Mouse (Mus musculus) CD8-positive naive resting alpha-beta T cell, adult 2 months (primary cell): ENCODE measurements around the gene Sept1.
"Not testable (repeated sequence)": the region's sequence is repeated elsewhere in the genome, so short reads cannot be mapped to it uniquely, and the experiment has no call there.

ENCODE experiments used
- DNase-seq, 2 experiments: peaks; one replicate each; pipeline ENCODE4 v3.0.0; 2022; ENCODE audit warnings: low read depth in 2 of 2, low spot score in 2 of 2

Sept1 gene

DNA sequence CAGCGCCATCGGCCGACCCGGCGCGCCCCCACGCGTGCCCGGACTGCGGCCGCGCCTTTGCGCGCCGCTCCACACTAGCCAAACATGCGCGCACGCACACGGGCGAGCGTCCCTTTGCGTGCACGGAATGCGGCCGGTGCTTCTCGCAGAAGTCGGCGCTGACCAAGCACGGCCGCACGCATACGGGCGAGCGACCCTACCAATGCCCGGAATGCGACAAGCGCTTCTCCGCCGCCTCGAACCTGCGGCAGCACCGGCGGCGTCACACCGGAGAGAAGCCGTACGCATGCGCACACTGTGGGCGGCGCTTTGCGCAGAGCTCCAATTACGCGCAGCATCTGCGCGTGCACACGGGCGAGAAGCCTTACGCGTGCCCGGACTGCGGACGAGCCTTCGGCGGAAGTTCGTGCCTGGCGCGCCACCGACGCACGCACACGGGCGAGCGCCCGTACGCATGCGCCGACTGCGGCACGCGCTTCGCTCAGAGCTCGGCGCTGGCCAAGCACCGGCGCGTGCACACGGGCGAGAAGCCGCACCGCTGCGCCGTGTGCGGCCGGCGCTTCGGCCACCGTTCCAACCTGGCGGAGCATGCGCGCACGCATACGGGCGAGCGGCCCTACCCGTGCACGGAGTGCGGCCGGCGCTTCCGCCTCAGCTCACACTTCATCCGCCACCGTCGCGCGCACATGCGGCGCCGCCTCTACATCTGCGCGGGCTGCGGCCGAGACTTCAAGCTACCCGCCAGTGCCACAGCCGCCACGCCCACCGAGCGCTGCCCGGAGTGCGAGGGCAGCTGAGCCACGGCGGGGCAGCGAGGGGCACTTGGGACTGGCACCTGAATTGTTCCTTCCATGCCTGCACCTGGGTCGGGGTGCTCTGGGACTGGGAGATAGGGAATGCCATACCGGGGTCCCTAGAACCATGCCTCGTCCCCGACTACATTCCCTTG lies 21.2 kb upstream of the Sept1 start:
- peak; percentile 88 to 92 for DNase-seq

DNA sequence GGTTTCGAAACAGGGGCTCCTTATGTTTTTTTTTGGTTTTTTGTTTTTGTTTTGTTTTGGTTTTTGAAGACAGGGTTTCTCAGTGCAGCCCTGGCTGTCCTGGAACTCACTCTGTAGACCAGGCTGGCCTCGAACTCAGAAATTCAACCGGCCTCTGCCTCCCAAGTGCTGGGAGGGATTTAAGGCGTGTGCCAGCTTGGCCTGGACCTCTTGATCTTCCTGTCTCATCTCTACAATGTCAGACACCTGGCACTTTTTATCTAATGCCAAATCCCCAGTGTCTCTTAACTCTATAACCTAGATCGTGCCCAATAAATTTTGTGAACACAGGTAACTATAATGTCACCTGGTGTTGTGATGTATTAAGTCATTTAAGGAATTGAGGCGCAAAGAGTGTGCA lies 20.4 kb upstream of the Sept1 start:
- DNase-seq = no peak

DNA sequence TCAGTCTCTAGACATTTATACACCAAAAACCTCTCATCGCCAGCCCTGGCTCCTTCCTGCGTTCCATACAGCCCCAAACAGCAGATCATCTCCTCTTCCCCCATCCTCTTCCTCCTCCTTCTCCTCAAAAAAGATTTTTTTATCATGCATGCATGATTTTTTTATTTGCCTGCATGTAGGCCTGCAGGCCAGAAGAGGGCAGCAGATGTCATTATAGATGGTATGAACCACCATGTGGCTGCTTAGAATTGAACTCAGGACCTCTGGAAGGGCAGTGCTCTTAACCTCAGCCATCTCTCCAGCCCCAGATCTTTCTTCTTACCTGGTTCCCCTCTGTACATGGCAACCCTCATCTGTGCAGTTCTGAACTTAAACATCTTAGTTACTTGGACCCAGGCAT lies 19.5 kb upstream of the Sept1 start:
- DNase-seq = peak in 1 of 2 experiments; percentile 36

DNA sequence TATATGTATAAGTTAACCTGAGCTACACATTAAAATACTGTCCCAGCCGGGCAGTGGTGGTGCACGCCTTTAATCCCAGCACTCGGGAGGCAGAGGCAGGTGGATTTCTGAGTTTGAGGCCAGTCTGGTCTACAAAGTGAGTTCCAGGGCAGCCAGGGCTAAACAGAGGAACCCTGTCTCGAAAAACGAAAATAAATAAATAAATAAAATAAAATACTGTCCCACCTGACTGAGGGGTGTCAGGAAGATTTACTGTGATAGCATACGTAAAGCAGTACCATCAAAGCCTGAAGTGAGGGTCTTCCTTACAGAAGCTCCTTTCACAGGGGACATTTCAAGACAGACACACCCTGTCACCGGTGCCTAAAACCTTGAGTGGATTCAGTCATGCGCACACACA lies 17.6 kb upstream of the Sept1 start:
- not testable (repeated sequence) for DNase-seq

DNA sequence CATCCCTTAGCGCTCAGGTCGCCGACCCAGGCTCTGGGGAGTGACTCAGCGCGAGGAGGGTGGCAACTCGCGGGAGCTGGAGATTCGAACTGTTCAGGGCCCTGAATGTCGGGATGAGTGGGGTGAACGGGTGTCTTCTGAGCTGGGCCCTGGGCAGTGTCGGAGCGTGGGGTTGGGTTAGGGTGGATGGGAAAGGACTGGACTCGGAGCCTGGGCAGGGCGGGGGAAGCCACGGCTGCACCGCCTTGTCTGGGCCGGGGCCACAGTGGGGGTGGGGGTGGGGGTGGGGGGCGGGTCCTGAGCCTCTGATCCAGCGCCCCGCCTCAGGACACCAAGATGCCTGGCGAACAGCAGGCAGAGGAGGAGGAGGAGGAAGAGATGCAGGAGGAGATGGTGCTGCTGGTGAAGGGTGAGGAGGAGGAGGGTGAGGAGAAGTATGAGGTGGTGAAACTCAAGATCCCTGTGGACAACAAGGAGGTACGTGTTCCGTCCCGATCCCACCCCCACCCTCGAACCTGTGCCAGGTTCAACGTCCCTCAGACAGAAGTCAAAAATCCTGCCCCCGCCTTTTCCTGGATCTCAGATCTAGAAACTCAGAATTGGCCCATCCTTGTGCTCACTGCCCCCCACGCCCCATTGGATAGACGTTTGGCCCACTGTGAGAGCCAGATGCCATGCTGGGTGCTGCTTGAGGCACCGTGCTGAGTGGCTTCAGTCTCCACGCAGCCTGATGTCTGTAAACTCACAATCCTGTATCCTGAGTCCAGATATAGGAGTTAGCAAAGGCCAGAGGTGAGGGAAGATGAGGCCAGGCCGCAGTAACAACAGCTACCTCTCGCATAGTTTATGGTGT lies 12.0 kb upstream of the Sept1 start:
- no peak for DNase-seq

DNA sequence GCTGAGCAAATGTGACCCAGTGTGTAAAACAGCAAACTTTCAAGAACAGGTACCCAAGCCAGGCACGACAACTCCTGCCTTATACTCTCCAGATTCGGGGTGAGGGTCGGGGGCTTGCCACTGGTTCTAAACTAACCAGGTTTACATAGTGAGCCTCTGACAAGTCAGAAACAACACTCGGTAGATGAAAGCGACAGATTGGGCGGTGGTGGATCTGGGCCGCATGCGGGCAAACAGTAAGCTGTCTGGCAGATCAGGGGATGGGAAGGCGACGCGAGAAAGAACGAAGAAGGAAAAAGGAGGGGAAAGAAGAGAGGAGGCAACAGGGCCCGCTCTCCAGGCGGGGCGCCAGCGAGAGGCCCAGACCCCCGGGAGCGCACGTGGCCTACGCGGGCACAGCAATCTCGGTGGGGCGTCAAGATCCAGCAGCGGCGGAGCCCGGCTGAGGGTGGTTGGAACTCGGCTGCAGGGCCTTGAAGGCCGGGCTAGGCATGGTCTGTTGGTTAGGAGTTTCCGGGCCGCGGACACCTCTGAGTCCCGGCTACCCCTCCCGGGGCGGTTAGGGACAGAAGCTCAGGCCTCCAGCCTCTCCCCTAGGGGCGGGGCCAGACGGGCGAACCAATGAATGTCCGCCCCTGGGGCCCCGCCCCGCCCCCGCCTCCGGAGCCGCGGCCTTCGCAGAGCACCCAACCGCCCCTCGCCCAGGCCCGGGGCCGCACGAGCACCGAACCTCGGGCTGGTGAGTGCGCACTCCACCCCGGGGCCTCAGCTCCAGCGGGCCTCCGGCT lies 11.1 kb upstream of the Sept1 start, which contains the start of gene Zfp771:
Gene Zfp771, plus strand, starts transcription at position 405 of the 788 bp plus-strand sequence.
- peak; percentile 69 to 85 for DNase-seq

DNA sequence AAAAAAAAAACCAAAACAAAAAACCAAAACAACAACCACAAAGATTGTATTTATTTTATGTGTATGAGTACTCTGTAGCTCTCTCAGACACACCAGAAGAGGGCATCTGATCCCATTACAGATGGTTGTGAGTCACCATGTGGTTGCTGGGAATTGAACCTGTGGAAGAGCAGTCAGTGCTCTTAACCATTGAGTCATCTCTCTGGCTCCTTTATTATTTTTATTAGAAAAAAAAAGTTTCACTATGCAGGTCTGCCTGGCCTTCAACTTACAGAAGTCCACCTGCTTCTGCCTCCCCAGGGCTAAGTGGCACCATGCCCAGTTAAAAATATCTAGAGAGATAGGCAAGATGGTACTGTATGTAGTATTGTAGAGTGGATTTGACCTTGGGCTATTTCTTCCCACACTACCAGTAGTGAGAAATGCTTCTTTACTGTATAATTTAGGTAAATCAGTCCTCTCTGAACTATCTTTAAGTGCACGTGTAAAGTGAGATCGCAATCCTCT lies 10.5 kb upstream of the Sept1 start:
- DNase-seq = no peak

DNA sequence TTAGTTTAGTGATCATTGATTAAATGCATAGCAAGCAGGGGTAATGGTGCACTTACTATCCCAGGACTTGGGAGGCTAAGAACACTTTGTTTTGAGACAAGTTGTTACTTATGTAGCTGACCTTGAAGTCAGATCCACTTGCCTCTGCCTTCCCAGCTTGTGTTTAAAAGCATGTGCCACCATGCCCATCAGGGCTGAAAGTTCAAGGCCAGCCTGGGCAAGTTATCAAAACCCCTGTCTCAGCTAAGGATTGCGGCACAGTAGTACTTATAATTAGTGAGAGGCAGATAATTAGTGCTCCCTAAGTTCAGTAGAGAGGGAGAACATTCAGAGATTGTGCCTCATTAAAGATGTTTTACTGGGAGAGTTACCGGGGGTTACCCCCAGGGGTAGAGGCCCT lies 1.8 kb upstream of the Sept1 start:
- DNase-seq = no peak

DNA sequence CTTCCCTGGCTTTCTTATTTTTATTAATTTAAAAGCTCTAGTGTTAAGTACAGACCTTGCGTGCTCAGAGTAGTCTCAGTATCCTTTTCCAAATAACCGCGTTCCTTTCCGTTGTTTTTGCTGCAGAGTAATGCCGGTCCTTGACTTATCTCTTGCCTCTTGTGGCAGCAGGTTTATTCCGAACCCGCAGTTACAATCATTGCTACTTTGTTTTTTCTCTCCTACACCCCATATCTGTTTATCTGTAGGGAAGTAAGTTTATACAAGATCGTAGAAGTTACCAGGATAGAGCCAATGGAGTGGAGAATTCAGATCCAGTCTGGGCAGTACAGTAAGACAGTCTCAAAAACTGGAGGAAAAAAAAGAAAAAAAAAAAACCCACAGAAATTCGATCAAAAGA lies 835 bp upstream of the Sept1 start:
- DNase-seq = no peak

DNA sequence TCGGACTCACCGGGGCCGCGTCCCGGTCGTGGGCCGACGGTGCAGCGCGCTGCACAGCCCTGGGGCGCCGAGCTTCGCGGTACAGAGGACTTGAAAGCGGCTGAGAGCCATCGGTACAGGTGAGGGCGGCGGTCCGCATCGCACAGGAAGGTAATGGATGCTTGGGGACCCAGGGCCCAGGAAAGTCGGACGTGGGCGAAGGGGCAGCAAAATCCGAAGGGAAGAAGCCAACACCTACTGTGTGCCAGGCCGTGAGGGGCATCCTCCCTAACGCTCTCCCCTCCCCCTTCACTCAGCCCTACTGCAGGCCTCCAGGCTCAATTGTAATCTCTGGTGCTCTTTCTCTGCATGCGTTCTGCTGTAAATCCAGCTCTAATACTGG lies 429 bp upstream of the Sept1 start:
- DNase-seq = no peak

DNA sequence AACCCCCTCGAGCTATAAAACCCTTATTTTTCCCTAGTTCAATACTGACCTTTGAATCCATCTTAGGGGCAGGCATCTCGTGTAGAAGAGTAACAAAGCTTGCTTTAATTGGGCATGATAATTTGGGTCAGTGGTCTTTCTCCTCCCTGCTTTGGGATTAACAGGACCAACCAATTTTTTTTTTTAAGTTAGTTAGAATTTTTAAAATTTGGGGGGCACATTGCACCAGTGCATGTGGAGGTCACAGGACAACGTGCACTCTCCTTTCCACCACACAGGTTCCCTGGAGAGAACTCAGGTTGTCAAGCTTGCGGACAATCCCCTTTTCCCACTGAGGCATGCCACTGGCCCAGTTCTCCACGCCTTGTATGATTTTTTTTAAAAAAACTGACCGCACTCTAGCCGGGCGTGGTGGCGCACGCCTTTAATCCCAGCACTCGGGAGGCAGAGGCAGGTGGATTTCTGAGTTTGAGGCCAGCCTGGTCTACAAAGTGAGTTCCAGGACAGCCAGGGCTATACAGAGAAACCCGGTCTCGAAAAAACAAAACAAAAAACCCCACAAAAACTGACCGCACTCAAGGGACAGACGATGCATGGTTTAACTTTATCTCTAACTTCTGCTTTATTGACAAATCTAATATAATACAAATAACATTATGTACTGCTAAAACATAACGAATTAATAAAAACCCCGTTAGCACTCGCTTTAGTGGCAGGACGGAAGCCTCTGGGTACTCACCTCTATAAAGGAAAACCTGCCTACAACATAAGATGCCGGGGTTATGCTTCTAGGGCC lies 906 bp downstream of the Sept1 start:
- DNase-seq = no peak

DNA sequence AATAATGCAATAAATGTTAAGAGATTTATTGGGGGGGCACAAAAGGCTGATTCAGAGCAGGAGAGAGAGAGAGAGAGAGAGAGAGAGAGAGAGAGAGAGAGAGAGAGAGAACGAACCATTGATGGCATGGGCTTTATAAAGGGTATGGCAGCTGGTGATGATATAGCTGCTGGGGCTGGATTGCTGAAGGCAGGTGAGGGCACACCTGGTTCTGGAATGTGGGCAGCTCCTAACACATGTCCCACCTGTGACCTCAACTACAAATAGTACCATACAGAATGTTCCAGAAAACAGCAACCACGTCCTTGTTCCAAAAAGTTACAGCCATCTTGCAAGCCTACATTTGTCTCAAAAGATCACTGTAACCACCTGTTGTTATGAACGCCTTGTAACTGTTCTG lies 1.6 kb downstream of the Sept1 start:
- no peak for DNase-seq

DNA sequence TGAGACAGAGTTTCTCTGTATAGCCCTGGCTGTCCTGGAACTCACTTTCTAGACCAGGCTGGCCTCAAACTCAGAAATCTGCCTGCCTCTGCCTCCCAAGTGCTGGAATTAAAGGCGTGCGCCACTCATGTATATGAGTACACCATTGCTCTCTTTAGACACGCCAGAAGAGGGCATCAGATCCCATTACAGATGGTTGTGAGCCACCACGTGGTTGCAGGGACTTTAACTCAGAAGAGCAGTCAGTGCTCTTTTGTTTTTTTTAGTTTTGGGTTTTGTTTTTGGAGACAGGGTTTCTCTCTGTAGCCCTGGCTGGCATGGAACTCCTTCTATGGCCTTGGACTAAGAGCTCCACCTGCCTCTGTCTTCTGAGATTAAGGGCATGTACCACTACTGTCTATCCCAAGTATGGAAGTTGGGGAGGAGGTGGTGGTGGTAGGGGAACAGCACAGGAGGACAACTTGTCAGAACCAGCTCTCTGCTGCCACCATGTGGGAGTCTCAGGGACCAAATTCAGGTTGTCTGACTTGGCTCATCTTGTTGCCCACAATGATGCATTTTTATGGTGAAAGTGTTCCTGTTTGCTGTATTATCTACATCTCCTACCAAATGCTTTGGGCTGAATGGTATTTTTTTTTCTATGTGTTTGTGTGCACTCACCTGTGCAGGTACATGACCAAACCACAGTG lies 4.2 kb downstream of the Sept1 start:
- peak; percentile 81 to 91 for DNase-seq

DNA sequence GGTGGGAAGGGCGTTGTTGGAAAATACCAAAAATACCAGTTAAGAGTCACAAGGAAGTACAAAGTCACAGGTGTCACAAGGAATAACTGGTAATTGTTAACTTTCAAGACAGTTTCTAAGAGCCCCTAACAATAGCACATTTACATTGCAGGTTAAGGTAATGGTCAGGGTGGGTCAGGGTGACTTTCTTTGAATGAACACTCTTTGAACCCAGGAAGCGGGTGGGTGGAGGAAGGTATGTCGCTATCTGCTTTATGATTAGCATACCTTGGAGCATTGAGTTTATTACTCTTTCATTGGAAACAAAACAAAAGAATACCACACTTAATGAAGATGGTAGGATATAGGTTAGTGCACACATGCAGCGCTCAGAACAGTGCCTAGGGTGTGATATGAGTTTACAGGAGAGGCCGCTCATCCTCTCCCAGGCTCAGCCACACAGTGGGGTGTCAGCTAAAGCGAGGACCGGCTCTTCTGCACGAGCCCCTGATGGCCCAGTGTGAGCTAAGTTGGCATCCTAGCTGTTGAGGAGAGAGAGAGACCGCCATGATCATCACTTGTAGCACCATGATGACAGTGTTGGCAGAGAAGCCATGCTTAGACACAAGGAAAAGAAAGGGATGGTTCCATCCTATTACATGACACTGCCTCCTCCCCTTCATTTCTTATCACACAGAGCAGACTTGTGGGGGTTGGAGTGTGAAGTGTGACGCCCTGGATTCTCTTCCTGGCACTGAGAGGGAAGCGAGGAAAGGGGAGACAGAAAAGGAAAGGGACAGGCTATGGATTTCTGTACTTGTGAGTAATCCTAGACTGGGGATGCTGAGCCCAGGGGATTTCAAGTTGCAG lies 7.6 kb downstream of the Sept1 start:
- no peak for DNase-seq

DNA sequence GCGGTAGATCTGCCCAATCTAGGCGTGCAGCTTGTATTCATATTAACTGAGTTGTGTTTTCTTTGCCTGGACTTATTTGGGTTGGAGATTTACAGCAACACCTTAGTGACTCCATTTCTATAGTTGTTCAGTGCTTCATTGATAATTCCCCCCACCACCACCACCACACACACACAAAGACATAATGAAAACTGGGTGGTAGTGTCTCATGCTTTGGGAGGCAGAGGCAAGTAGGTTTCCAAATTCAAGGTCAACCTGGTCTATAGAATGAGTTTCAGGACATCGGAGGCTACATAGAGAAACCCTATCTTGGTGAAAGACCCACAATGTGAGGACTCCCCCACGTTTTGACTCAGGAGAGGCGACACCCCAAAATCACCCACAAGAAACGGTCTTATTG lies 8.3 kb downstream of the Sept1 start:
- no peak for DNase-seq

DNA sequence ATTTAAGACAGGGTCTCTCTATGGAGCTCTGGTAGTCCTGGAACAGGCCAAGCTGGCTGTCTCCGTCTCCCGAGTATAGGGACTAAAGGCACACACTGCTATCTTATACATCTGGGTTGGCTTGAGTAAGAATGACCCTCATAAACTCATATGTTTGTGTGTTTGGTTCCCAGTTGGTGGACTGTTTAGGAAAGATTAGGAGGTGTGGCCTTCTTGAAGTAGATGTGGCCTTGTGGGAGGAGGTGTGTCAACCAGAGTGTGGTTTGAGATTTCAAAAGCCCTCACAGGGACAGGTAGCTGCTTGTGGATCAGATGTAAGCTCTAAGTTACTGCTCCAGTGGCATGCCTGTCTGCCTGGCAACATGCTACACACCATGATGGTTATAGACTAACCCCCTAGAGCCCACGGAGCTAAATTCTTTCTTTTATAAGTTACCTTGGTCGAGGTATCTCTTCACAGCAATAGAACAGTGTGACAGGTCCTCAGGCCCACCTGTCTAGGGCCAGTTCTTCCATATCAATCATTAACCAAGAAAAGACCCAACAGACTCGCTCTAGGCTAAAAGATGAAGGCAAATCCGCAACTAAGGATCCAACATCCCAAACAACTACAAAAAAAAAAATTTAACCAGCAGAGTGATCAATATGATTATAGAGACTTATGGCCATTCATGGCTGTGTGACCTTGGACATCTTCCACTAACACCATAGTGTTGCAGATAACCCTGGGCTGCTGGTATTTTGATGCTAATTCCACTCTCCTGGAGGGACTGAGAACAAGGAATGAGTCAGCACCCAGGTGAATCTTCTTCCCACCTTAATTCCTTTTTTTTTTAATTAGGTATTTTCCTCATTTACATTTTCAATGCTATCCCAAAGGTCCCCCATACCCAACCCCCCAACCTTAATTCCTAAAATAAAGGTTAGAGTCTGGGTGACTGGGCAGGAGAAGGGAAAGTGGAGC lies 9.1 kb downstream of the Sept1 start:
- DNase-seq = no peak

DNA sequence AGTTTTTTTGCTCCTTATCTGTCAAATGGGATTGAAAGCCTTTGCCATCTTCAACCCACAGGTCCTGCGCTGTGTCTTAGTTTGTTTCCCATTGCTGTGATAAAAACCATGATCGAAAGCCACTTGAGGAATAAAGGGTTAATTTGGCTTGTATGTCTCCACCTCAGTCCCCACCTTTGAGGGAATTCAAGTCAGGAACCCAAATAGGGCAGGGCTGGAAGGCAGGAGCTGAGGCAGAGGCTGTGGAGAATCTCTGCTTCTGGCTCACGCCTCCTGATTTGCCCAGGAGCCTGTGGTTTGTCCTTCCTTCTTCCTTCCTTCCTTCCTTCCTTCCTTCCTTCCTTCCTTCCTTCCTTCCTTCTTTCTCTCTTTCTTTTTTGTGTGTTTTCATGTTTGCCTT lies 9.8 kb downstream of the Sept1 start:
- DNase-seq = no peak

DNA sequence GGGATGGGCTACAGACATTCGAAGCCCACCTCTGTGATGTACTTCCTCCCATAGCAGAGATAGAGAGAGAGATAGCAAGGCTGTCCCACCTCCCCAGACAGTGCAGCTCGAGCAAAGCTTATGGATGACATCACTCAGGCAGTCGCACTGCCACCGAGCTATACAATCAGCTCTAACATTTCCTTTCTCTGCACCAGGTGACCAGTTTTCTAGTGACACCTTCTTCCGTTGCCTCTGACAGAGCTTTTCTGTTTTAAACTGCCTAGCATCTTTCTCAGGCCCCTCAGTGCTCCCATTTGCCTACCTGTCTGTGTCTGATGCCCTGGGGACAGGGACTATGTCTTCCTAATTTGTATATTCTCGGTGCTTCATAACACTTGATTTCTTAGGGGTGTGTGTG lies 12.5 kb downstream of the Sept1 start:
- peak; percentile 20 to 42 for DNase-seq
